Mouse (Mus musculus) gastrocnemius, adult 2 months (tissue): ENCODE measurements at regions not wholly inside any gene's neighbourhood (a gene's known extent, or its start where the extent isn't known, plus 50 kb on each side); places are given as distances from the start of the nearest gene placed in this dataset.
A peak's percentile ranks its signal among the peaks of the same experiment; 100 is the strongest.
"Not testable (repeated sequence)": the region's sequence is repeated elsewhere in the genome, so short reads cannot be mapped to it uniquely, and the experiment has no call there.

ENCODE experiments used
- DNase-seq: peaks from one replicate; pipeline ENCODE4 v3.0.0; 2022
- H3K27ac ChIP-seq: fragments of 200-600 bp; 2 replicates; pipeline ENCODE4 v1.8.1; 2022; ENCODE audit warnings: mild to moderate bottlenecking
- H3K4me3 ChIP-seq: fragments of 200-600 bp; 2 replicates; pipeline ENCODE4 v1.8.1; 2022; ENCODE audit warnings: mild to moderate bottlenecking, moderate library complexity
- CTCF ChIP-seq: fragments of 200-600 bp; IDR thresholded peaks from 2 replicates; pipeline ENCODE4 v1.8.1; 2022; ENCODE audit warnings: antibody characterized with exemption, mild to moderate bottlenecking, moderate library complexity
- intact Hi-C: fragments of 180-260 bp; cut with DNase I; formaldehyde crosslinking; loops from one replicate; pipeline ENCODE4 v1.15.1; 2025

GRCm38 (mm10) chr7:29639591-29639990 lies 87.2 kb downstream of the Catsperg2 start:
- DNase-seq, H3K27ac ChIP-seq, H3K4me3 ChIP-seq, intact Hi-C loops: not testable (repeated sequence)

- DNase-seq = no peak
- intact Hi-C loops = no loop called here
- H3K4me3 ChIP-seq = no peak overlapping the region
- TF ChIP-seq CTCF = no peak
- H3K27ac ChIP-seq = no peak overlapping the region
Measured at GRCm38 (mm10) chr7:29602356-29602755, 83.9 kb upstream of the Sipa1l3 start.

- H3K27ac ChIP-seq = no peak overlapping the region
- H3K4me3 ChIP-seq = no peak overlapping the region
- TF ChIP-seq CTCF = no peak
- intact Hi-C loops = no loop called here
- DNase-seq = no peak
Measured at GRCm38 (mm10) chr7:29601337-29601736, 82.9 kb upstream of the Sipa1l3 start.

- H3K27ac ChIP-seq, H3K4me3 ChIP-seq, intact Hi-C loops: not testable (repeated sequence)
- DNase-seq = peak; percentile 56
- TF ChIP-seq CTCF = peak; percentile 81
Measured at GRCm38 (mm10) chr7:29597291-29597690, 78.8 kb upstream of the Sipa1l3 start.

GRCm38 (mm10) chr7:29578128-29578527 lies 59.7 kb upstream of the Sipa1l3 start:
- no peak for TF ChIP-seq CTCF
- intact Hi-C loops = no loop called here
- no peak overlapping the region for H3K4me3 ChIP-seq
- H3K27ac ChIP-seq = no peak overlapping the region
- no peak for DNase-seq

GRCm38 (mm10) chr7:29575606-29576005 lies 57.2 kb upstream of the Sipa1l3 start:
- Histone ChIP-seq H3K4me3 (no peak overlapping the region), H3K27ac (no peak overlapping the region)
- no peak for TF ChIP-seq CTCF
- no peak for DNase-seq
- intact Hi-C loops = no loop called here
